Mouse (Mus musculus) limb, embryonic 14.5 days (tissue): ENCODE measurements at regions not wholly inside any gene's neighbourhood (a gene's known extent, or its start where the extent isn't known, plus 50 kb on each side); places are given as distances from the start of the nearest gene placed in this dataset.

Source experiments
- ATAC-seq: fragments of 200-750 bp; cut with Nextera tagmentation; 2 replicates; pipeline ENCODE4 v1.8.0; 2017; ENCODE audit warnings: low read depth, moderate number of reproducible peaks, moderate TSS enrichment; ENCODE audit not compliant: low FRiP score
- DNase-seq: peaks from one replicate; pipeline ENCODE4 v3.0.0-alpha.2; 2015; ENCODE audit warnings: low spot score
- H3K27ac ChIP-seq: fragments of 300-500 bp; sonication (generic); replicated peaks from 2 replicates; pipeline ENCODE4 v1.5.1; 2014; ENCODE audit warnings: low read depth, mild to moderate bottlenecking, low read length, moderate library complexity, mixed read lengths
- H3K27me3 ChIP-seq: fragments of 300-500 bp; sonication (generic); 2 replicates; pipeline ENCODE4 v1.6.1; 2014; ENCODE audit warnings: low read length, mixed read lengths; ENCODE audit not compliant: control insufficient read depth, insufficient read depth
- H3K36me3 ChIP-seq: fragments of 300-500 bp; sonication (generic); 2 replicates; pipeline ENCODE4 v1.6.1; 2014; ENCODE audit warnings: mild to moderate bottlenecking, low read length, moderate library complexity, mixed read lengths; ENCODE audit not compliant: control insufficient read depth, insufficient read depth
- H3K4me1 ChIP-seq: fragments of 300-500 bp; sonication (generic); 2 replicates; pipeline ENCODE4 v1.6.1; 2014; ENCODE audit warnings: antibody characterized with exemption, low read length, mixed read lengths; ENCODE audit not compliant: control insufficient read depth, insufficient read depth
- H3K4me2 ChIP-seq: fragments of 300-500 bp; sonication (generic); replicated peaks from 2 replicates; pipeline ENCODE4 v1.6.1; 2014; ENCODE audit warnings: low read depth, mild to moderate bottlenecking, low read length, moderate library complexity; ENCODE audit not compliant: severe bottlenecking
- H3K4me3 ChIP-seq: fragments of 300-500 bp; sonication (generic); replicated peaks from 2 replicates; pipeline ENCODE4 v1.5.1; 2014; ENCODE audit warnings: low read length
- H3K9ac ChIP-seq: fragments of 300-500 bp; sonication (generic); 2 replicates; pipeline ENCODE4 v1.6.1; 2014; ENCODE audit warnings: mild to moderate bottlenecking, low read depth, low read length, moderate library complexity; ENCODE audit not compliant: severe bottlenecking
- H3K9me3 ChIP-seq: fragments of 300-500 bp; sonication (generic); 2 replicates; pipeline ENCODE4 v1.6.1; 2016; ENCODE audit warnings: low read length; ENCODE audit not compliant: control insufficient read depth
- POLR2A ChIP-seq: fragments of 200-500 bp; IDR thresholded peaks from 2 replicates; pipeline ENCODE4 v1.8.0; 2012; ENCODE audit warnings: inconsistent platforms, mild to moderate bottlenecking, moderate library complexity, borderline replicate concordance; ENCODE audit not compliant: insufficient read depth, insufficient read length; ENCODE audit errors: extremely low read depth
- WGBS: fragments of 180-500 bp; shearing (Covaris S2); extraction: QIAGEN DNeasy Blood & Tissue Kit; methylation state at CpG from one replicate; pipeline ENCODE4 v1.1.7; 2014; 5-methylcytosine and 5-hydroxymethylcytosine counted together

- no peaks in the 10 kb centered on the region for H3K27me3 ChIP-seq
- DNase-seq (no peak), ATAC-seq (no peak)
- H3K27ac ChIP-seq = no peak overlapping the region
- H3K4me3 ChIP-seq = no peak overlapping the region
- 78% methylated on average over 4 of the region's 4 CpGs for WGBS
- no peak overlapping the region for H3K9ac ChIP-seq
- H3K4me2 ChIP-seq = no peak overlapping the region
- no peaks in the 10 kb centered on the region for H3K36me3 ChIP-seq
- no peaks in the 10 kb centered on the region for H3K4me1 ChIP-seq
- TF ChIP-seq POLR2A = no peak
- no peaks in the 10 kb centered on the region for H3K9me3 ChIP-seq
These were observed 119.2 kb upstream of the Slco3a1 start for GRCm38 (mm10) chr7:74673626-74674295.

- H3K36me3 ChIP-seq = no peaks in the 10 kb centered on the region
- H3K4me3 ChIP-seq = no peak overlapping the region
- H3K9ac ChIP-seq = no peak overlapping the region
- TF ChIP-seq POLR2A = no peak
- no peak overlapping the region for H3K4me2 ChIP-seq
- no peak for ATAC-seq
- H3K4me1 ChIP-seq = no peaks in the 10 kb centered on the region
- H3K27ac ChIP-seq = no peak overlapping the region
- DNase-seq = no peak
- no peaks in the 10 kb centered on the region for H3K9me3 ChIP-seq
- H3K27me3 ChIP-seq = no peaks in the 10 kb centered on the region
These were observed 114.5 kb upstream of the Slco3a1 start for GRCm38 (mm10) chr7:74669110-74669509.

- Histone ChIP-seq H3K4me1 (no peaks in the 10 kb centered on the region), H3K4me2 (no peak overlapping the region), H3K4me3 (no peak overlapping the region), H3K9me3 (no peaks in the 10 kb centered on the region), H3K9ac (no peak overlapping the region), H3K27ac (no peak overlapping the region), H3K36me3 (no peaks in the 10 kb centered on the region), H3K27me3 (no peaks in the 10 kb centered on the region)
- ATAC-seq (no peak), DNase-seq (no peak)
- TF ChIP-seq POLR2A = no peak
- WGBS = 77% methylated on average over 3 of the region's 3 CpGs
These were observed 112.5 kb upstream of the Slco3a1 start for GRCm38 (mm10) chr7:74667106-74667505.

- H3K36me3 ChIP-seq = no peaks in the 10 kb centered on the region
- ATAC-seq (no peak), DNase-seq (no peak)
- TF ChIP-seq POLR2A = no peak
- 81% methylated on average over 1 of the region's 1 CpGs for WGBS
- H3K27me3 ChIP-seq = no peaks in the 10 kb centered on the region
- H3K4me3 ChIP-seq = no peak overlapping the region
- H3K4me1 ChIP-seq = no peaks in the 10 kb centered on the region
- H3K27ac ChIP-seq = no peak overlapping the region
- no peak overlapping the region for H3K9ac ChIP-seq
- no peak overlapping the region for H3K4me2 ChIP-seq
- H3K9me3 ChIP-seq = no peaks in the 10 kb centered on the region
These were observed 109.2 kb upstream of the Slco3a1 start for GRCm38 (mm10) chr7:74663820-74664219.

- 54% methylated on average over 2 of the region's 2 CpGs for WGBS
- ATAC-seq = no peak
- Histone ChIP-seq H3K4me1 (no peaks in the 10 kb centered on the region), H3K9ac (no peak overlapping the region), H3K4me3 (no peak overlapping the region), H3K4me2 (no peak overlapping the region), H3K36me3 (no peaks in the 10 kb centered on the region), H3K27me3 (no peaks in the 10 kb centered on the region), H3K9me3 (no peaks in the 10 kb centered on the region), H3K27ac (no peak overlapping the region)
- no peak for TF ChIP-seq POLR2A
- no peak for DNase-seq
These were observed 92.7 kb upstream of the Slco3a1 start for GRCm38 (mm10) chr7:74647310-74647709.

GRCm38 (mm10) chr7:74640171-74640570 is 85.6 kb upstream of the Slco3a1 start:
- H3K36me3 ChIP-seq = no peaks in the 10 kb centered on the region
- TF ChIP-seq POLR2A = no peak

More at GRCm38 (mm10) chr7:74640171-74640570, 85.6 kb upstream of the Slco3a1 start:
- H3K4me1 ChIP-seq = no peaks in the 10 kb centered on the region
- WGBS = 64% methylated on average over 4 of the region's 4 CpGs
- no peak overlapping the region for H3K27ac ChIP-seq
- H3K9me3 ChIP-seq = no peaks in the 10 kb centered on the region
- H3K4me2 ChIP-seq = no peak overlapping the region
- no peaks in the 10 kb centered on the region for H3K27me3 ChIP-seq
- no peak for DNase-seq
- no peak overlapping the region for H3K9ac ChIP-seq
- no peak overlapping the region for H3K4me3 ChIP-seq
- ATAC-seq = no peak
